Mouse (Mus musculus): Measurements from ENCODE around the gene Etfb. TPM values are rescaled to one million over a fixed set of nuclear protein-coding genes. Genes with fewer than 3 reads are reported as not detected.
A peak's percentile ranks its signal among the peaks of the same experiment; 100 is the strongest.

Etfb gene
- polyA plus RNA-seq, 1 experiment from 2014 or later, result 224 TPM

GRCm38 (mm10) chr7:43495343-43496021 is 51.6 kb downstream of the Etfb start:
- Histone ChIP-seq H3K4me1 (ENCODE audit: control insufficient read depth, insufficient read depth, low read length) (no peaks in the 10 kb centered on the region), H3K4me3 (ENCODE audit: low read depth, low read length) (no peak overlapping the region), H3K27ac (ENCODE audit: low read depth, low read length) (no peak overlapping the region), H3K9me3 (ENCODE audit: control insufficient read depth, low read length) (no peaks in the 10 kb centered on the region), H3K4me2 (ENCODE audit: low read depth) (no peak overlapping the region), H3K27me3 (ENCODE audit: control insufficient read depth, insufficient read depth, low read length) (no peaks in the 10 kb centered on the region), H3K9ac (ENCODE audit: low read length) (no peak overlapping the region), H3K36me3 (ENCODE audit: control insufficient read depth, insufficient read depth, low read length) (no peaks in the 10 kb centered on the region)
- DNase-seq (ENCODE audit: low spot score) (peak; percentile 71), ATAC-seq (ENCODE audit: insufficient read depth, low FRiP score, low TSS enrichment) (peak; percentile 60; the same call in 1 of the 2 replicates)
- WGBS, result 12% methylated on average over 21 of the region's 21 CpGs

Small RNAs within 50 kb of the gene (microRNA-seq; reads per million reads assigned to microRNA genes)
- gene Mir7051, result 1.6 reads per million

Other genes with a start within 250 kb of the Etfb start
- 16.6 and 17.3 TPM in 2 replicates for gene Zfp715, start 130.8 kb upstream of the Etfb start, polyA plus RNA-seq (2014; fragmentation: Nextera tagmentation; extraction: Ambion mirVana)
- 0.13 and 0.53 TPM in 2 replicates for gene Siglecf, start 92.7 kb upstream of the Etfb start, polyA plus RNA-seq (2014; fragmentation: Nextera tagmentation; extraction: Ambion mirVana)
- gene Siglecg, start 35.9 kb upstream of the Etfb start, polyA plus RNA-seq (2014; fragmentation: Nextera tagmentation; extraction: Ambion mirVana), result 0.08 and 0.19 TPM in 2 replicates
- not detected in 2 replicates for gene Lim2, start 16.4 kb upstream of the Etfb start, polyA plus RNA-seq (2014; fragmentation: Nextera tagmentation; extraction: Ambion mirVana)
- not detected in 2 replicates for gene Nkg7, start 7.0 kb upstream of the Etfb start, polyA plus RNA-seq (2014; fragmentation: Nextera tagmentation; extraction: Ambion mirVana)
- not detected in 2 replicates for gene Cldnd2, start 3.3 kb upstream of the Etfb start, polyA plus RNA-seq (2014; fragmentation: Nextera tagmentation; extraction: Ambion mirVana)
- gene Gm45233, start within 50 bp of the Etfb start, polyA plus RNA-seq (2014; fragmentation: Nextera tagmentation; extraction: Ambion mirVana), result not detected in 2 replicates
- gene Vsig10l, start 19.1 kb downstream of the Etfb start, polyA plus RNA-seq (2014; fragmentation: Nextera tagmentation; extraction: Ambion mirVana), result 2.0 and 4.0 TPM in 2 replicates
- 2.4 and 2.7 TPM in 2 replicates for gene Iglon5, start 46.0 kb downstream of the Etfb start, polyA plus RNA-seq (2014; fragmentation: Nextera tagmentation; extraction: Ambion mirVana)
- not detected in 2 replicates for gene 4931406B18Rik, start 61.9 kb downstream of the Etfb start, polyA plus RNA-seq (2014; fragmentation: Nextera tagmentation; extraction: Ambion mirVana)
- gene Cd33, start 100.3 kb downstream of the Etfb start, polyA plus RNA-seq (2014; fragmentation: Nextera tagmentation; extraction: Ambion mirVana), result 1.2 and 1.3 TPM in 2 replicates
- gene Zfp658, start 118.2 kb downstream of the Etfb start, polyA plus RNA-seq (2014; fragmentation: Nextera tagmentation; extraction: Ambion mirVana), result 7.7 and 8.9 TPM in 2 replicates
- gene Zfp719, start 135.5 kb downstream of the Etfb start, polyA plus RNA-seq (2014; fragmentation: Nextera tagmentation; extraction: Ambion mirVana), result 18.4 and 19.3 TPM in 2 replicates
- gene Zfp819, start 163.1 kb downstream of the Etfb start, polyA plus RNA-seq (2014; fragmentation: Nextera tagmentation; extraction: Ambion mirVana), result 0.25 and 0.64 TPM in 2 replicates
- gene Ceacam18, start 190.6 kb downstream of the Etfb start, polyA plus RNA-seq (2014; fragmentation: Nextera tagmentation; extraction: Ambion mirVana), result not detected in 2 replicates
- 0.34 TPM in 1 of 2 replicates, not detected in the other for gene Siglece, start 216.1 kb downstream of the Etfb start, polyA plus RNA-seq (2014; fragmentation: Nextera tagmentation; extraction: Ambion mirVana)
- gene Ctu1, start 227.9 kb downstream of the Etfb start, polyA plus RNA-seq (2014; fragmentation: Nextera tagmentation; extraction: Ambion mirVana), result 11.0 and 11.6 TPM in 2 replicates
- gene Klk14, start 246.3 kb downstream of the Etfb start, polyA plus RNA-seq (2014; fragmentation: Nextera tagmentation; extraction: Ambion mirVana), result not detected in 2 replicates

All from neural tube, embryonic 11.5 days (tissue).